Mouse (Mus musculus): Measurements from ENCODE around the gene Tnni1. TPM values are rescaled to one million over a fixed set of nuclear protein-coding genes. Genes with fewer than 3 reads are reported as not detected.

Tnni1 gene
- total RNA-seq, 2 experiments from 2014 or later: not detected

- no peak for ATAC-seq (replicated peaks; ENCODE audit: low FRiP score, poor library complexity, severe bottlenecking)
Observed at GRCm38 (mm10) chr1:135834206-135834859, 55.1 kb downstream of the Tnni1 start.

GRCm38 (mm10) chr1:135834983-135835382, 55.7 kb downstream of the Tnni1 start:
- no peak for ATAC-seq (replicated peaks; ENCODE audit: low FRiP score, poor library complexity, severe bottlenecking)

GRCm38 (mm10) chr1:135835716-135836483, 56.7 kb downstream of the Tnni1 start, which contains the start of gene Tnnt2:
TSS of gene Tnnt2 (plus strand) at chr1:135836354.
- no peak for ATAC-seq (replicated peaks; ENCODE audit: low FRiP score, poor library complexity, severe bottlenecking)

- no peak for ATAC-seq (replicated peaks; ENCODE audit: low FRiP score, poor library complexity, severe bottlenecking)
Observed at GRCm38 (mm10) chr1:135838626-135839025, 59.4 kb downstream of the Tnni1 start.

GRCm38 (mm10) chr1:135839065-135839464, 59.8 kb downstream of the Tnni1 start:
- ATAC-seq (replicated peaks; ENCODE audit: low FRiP score, poor library complexity, severe bottlenecking): no peak

- no peak for ATAC-seq (replicated peaks; ENCODE audit: low FRiP score, poor library complexity, severe bottlenecking)
Observed at GRCm38 (mm10) chr1:135840675-135841395, 61.6 kb downstream of the Tnni1 start.

GRCm38 (mm10) chr1:135843519-135844262, 64.5 kb downstream of the Tnni1 start:
- no peak for ATAC-seq (replicated peaks; ENCODE audit: low FRiP score, poor library complexity, severe bottlenecking)

- ATAC-seq (replicated peaks; ENCODE audit: low FRiP score, poor library complexity, severe bottlenecking): no peak
Observed at GRCm38 (mm10) chr1:135844481-135844880, 65.2 kb downstream of the Tnni1 start.

- ATAC-seq (replicated peaks; ENCODE audit: low FRiP score, poor library complexity, severe bottlenecking): no peak
Observed at GRCm38 (mm10) chr1:135846632-135847031, 67.4 kb downstream of the Tnni1 start.

- peak; percentile 68 for ATAC-seq (replicated peaks; ENCODE audit: low FRiP score, poor library complexity, severe bottlenecking)
Observed at GRCm38 (mm10) chr1:135847139-135847562, 67.9 kb downstream of the Tnni1 start.

GRCm38 (mm10) chr1:135847611-135848351, 68.5 kb downstream of the Tnni1 start:
- no peak for ATAC-seq (replicated peaks; ENCODE audit: low FRiP score, poor library complexity, severe bottlenecking)

GRCm38 (mm10) chr1:135850722-135851512, 71.7 kb downstream of the Tnni1 start:
- no peak for ATAC-seq (replicated peaks; ENCODE audit: low FRiP score, poor library complexity, severe bottlenecking)

- no peak for ATAC-seq (replicated peaks; ENCODE audit: low FRiP score, poor library complexity, severe bottlenecking)
Observed at GRCm38 (mm10) chr1:135852044-135852756, 73.0 kb downstream of the Tnni1 start.

- no peak for ATAC-seq (replicated peaks; ENCODE audit: low FRiP score, poor library complexity, severe bottlenecking)
Observed at GRCm38 (mm10) chr1:135853200-135853599, 74.0 kb downstream of the Tnni1 start.

GRCm38 (mm10) chr1:135854591-135855343, 75.5 kb downstream of the Tnni1 start:
- ATAC-seq (replicated peaks; ENCODE audit: low FRiP score, poor library complexity, severe bottlenecking): no peak

- no peak for ATAC-seq (replicated peaks; ENCODE audit: low FRiP score, poor library complexity, severe bottlenecking)
Observed at GRCm38 (mm10) chr1:135855344-135855687, 76.1 kb downstream of the Tnni1 start.

GRCm38 (mm10) chr1:135856070-135856469, 76.8 kb downstream of the Tnni1 start:
- ATAC-seq (replicated peaks; ENCODE audit: low FRiP score, poor library complexity, severe bottlenecking): no peak

Measured in erythroblast, adult 5-6 weeks (primary cell).